Mouse (Mus musculus) neural tube, embryonic 14.5 days (tissue): Measurements from ENCODE around the gene Skp1a. TPM values are rescaled to one million over a fixed set of nuclear protein-coding genes. Genes with fewer than 3 reads are reported as not detected.

Source experiments
- ATAC-seq: fragments of 200-750 bp; cut with Nextera tagmentation; 2 replicates; pipeline ENCODE4 v1.8.0; 2017; ENCODE audit warnings: low read depth, mild to moderate bottlenecking, moderate TSS enrichment, moderate library complexity
- H3K27ac ChIP-seq: fragments of 300-500 bp; sonication (generic); 2 replicates; pipeline ENCODE4 v1.5.1; 2014; ENCODE audit warnings: low read depth, mild to moderate bottlenecking, control low read depth, low read length, moderate library complexity, mixed read lengths
- H3K27me3 ChIP-seq: fragments of 300-500 bp; sonication (generic); 2 replicates; pipeline ENCODE4 v1.6.1; 2014; ENCODE audit warnings: low read length; ENCODE audit not compliant: control insufficient read depth, insufficient read depth
- H3K36me3 ChIP-seq: fragments of 300-500 bp; sonication (generic); 2 replicates; pipeline ENCODE4 v1.6.1; 2014; ENCODE audit warnings: low read length, mixed read lengths; ENCODE audit not compliant: control insufficient read depth, insufficient read depth
- H3K4me1 ChIP-seq: fragments of 300-500 bp; sonication (generic); 2 replicates; pipeline ENCODE4 v1.6.1; 2014; ENCODE audit warnings: low read length; ENCODE audit not compliant: control insufficient read depth, insufficient read depth
- H3K4me2 ChIP-seq: fragments of 300-500 bp; sonication (generic); 2 replicates; pipeline ENCODE4 v1.6.1; 2014; ENCODE audit warnings: mild to moderate bottlenecking, low read depth, low read length, control low read depth
- H3K4me3 ChIP-seq: fragments of 300-500 bp; sonication (generic); 2 replicates; pipeline ENCODE4 v1.5.1; 2014; ENCODE audit warnings: low read depth, low read length, control low read depth, mixed read lengths
- H3K9ac ChIP-seq: fragments of 300-500 bp; sonication (generic); replicated peaks from 2 replicates; pipeline ENCODE4 v1.6.1; 2014; ENCODE audit warnings: low read depth, mild to moderate bottlenecking, control low read depth, low read length, mixed read lengths
- H3K9me3 ChIP-seq: fragments of 300-500 bp; sonication (generic); 2 replicates; pipeline ENCODE4 v1.6.1; 2016; ENCODE audit warnings: low read length; ENCODE audit not compliant: control insufficient read depth
- WGBS: fragments of 180-500 bp; shearing (Covaris S2); extraction: QIAGEN DNeasy Blood & Tissue Kit; methylation state at CpG from one replicate; pipeline ENCODE4 v1.1.7; 2014; 5-methylcytosine and 5-hydroxymethylcytosine counted together
- polyA plus RNA-seq: library from polyadenylated mRNA; unstranded; fragments of >200 nt; fragmentation: Nextera tagmentation; extraction: Ambion mirVana; gene quantifications from 2 replicates; pipeline ENCODE4 v1.2.1, GENCODE M21; 2014

Gene Skp1a
- polyA plus RNA-seq, 1 experiment from 2014 or later = 1,145 TPM

- H3K27me3 ChIP-seq = peaks cover 8% of the 10 kb centered on the region; the same call in 1 of the 2 replicates
- no peaks in the 10 kb centered on the region for H3K9me3 ChIP-seq
- 0 out of 2 replicates have a peak, but pooled peaks cover 2% of the 10 kb centered on the region for H3K4me1 ChIP-seq
- no peak for ATAC-seq
- no peak overlapping the region for H3K27ac ChIP-seq
- H3K36me3 ChIP-seq = no peaks in the 10 kb centered on the region
- H3K4me2 ChIP-seq = no peak overlapping the region
- WGBS = 94% methylated on average over 6 of the region's 6 CpGs
- no peak overlapping the region for H3K4me3 ChIP-seq
- no peak overlapping the region for H3K9ac ChIP-seq
These were observed 47.2 kb downstream of the Skp1a start for GRCm38 (mm10) chr11:52278991-52279390.

DNA sequence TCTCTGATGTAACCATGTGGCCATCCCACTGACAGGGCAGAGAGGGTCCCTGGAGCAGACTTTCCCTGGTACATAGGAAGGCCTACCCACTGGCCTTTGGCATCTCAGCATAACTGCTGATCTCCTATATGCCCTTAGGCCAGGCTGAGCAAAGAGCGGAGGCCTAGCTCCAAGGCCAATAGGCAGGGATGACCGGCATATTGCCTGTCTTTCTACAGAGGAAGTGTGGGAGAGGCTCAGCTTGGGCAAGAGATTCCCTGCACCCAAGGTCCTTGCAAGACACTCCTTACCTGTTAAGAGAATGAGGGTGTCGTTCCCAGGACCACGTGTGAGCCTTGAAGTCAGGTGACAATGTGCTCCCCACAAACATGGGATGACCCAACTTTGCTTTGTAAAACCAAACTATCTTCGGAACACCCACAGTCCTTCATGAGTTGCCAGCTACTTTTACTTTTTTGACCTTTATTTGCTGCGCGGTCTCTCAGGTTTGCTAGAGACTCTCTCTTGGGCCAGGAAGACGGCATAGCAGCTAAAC is 47.9 kb downstream of the Skp1a start:
- Histone ChIP-seq H3K27me3 (peaks cover 13% of the 10 kb centered on the region), H3K4me2 (no peak overlapping the region), H3K36me3 (no peaks in the 10 kb centered on the region), H3K9me3 (no peaks in the 10 kb centered on the region), H3K9ac (no peak overlapping the region), H3K27ac (no peak overlapping the region), H3K4me3 (no peak overlapping the region), H3K4me1 (peaks cover 9% of the 10 kb centered on the region; the same call in 1 of the 2 replicates)
- ATAC-seq = no peak
- 92% methylated on average over 8 of the region's 8 CpGs for WGBS

- 92% methylated on average over 11 of the region's 11 CpGs for WGBS
- H3K4me2 ChIP-seq = no peak overlapping the region
- no peaks in the 10 kb centered on the region for H3K36me3 ChIP-seq
- H3K9me3 ChIP-seq = no peaks in the 10 kb centered on the region
- no peak overlapping the region for H3K27ac ChIP-seq
- no peak overlapping the region for H3K9ac ChIP-seq
- H3K27me3 ChIP-seq = peaks cover 19% of the 10 kb centered on the region
- no peak overlapping the region for H3K4me3 ChIP-seq
- peaks cover 9% of the 10 kb centered on the region; the same call in 1 of the 2 replicates for H3K4me1 ChIP-seq
- no peak for ATAC-seq
These were observed 49.0 kb downstream of the Skp1a start for GRCm38 (mm10) chr11:52280566-52281455.

GRCm38 (mm10) chr11:52281568-52282328 is 50.0 kb downstream of the Skp1a start:
- ATAC-seq = no peak
- WGBS = 73% methylated on average over 19 of the region's 19 CpGs
- Histone ChIP-seq H3K27ac (no peak overlapping the region), H3K27me3 (peaks cover 19% of the 10 kb centered on the region), H3K36me3 (no peaks in the 10 kb centered on the region), H3K4me3 (peak overlapping the region; percentile 59), H3K9ac (no peak overlapping the region), H3K4me2 (peak overlapping the region; percentile 93), H3K4me1 (peaks cover 11% of the 10 kb centered on the region; the same call in 1 of the 2 replicates), H3K9me3 (no peaks in the 10 kb centered on the region)

- no peak overlapping the region for H3K27ac ChIP-seq
- ATAC-seq = no peak
- peak overlapping the region; percentile 93 for H3K4me2 ChIP-seq
- peak overlapping the region; percentile 59 for H3K4me3 ChIP-seq
- H3K9ac ChIP-seq = peak overlapping the region; percentile 44; the same call in 1 of the 2 replicates
- no peaks in the 10 kb centered on the region for H3K9me3 ChIP-seq
- peaks cover 11% of the 10 kb centered on the region; the same call in 1 of the 2 replicates for H3K4me1 ChIP-seq
- H3K36me3 ChIP-seq = no peaks in the 10 kb centered on the region
- WGBS = under 1% methylated on average over 19 of the region's 19 CpGs
- peaks cover 19% of the 10 kb centered on the region for H3K27me3 ChIP-seq
These were observed 50.6 kb downstream of the Skp1a start for GRCm38 (mm10) chr11:52282420-52282773.

- H3K27ac ChIP-seq = no peak within 1 kb of the TSS
- peak within 1 kb of the TSS; percentile 59 for H3K4me3 ChIP-seq
- H3K9me3 ChIP-seq = no peaks in the 10 kb centered on the region
- H3K27me3 ChIP-seq = peaks cover 19% of the 10 kb centered on the region
- peak within 1 kb of the TSS; percentile 44 for H3K9ac ChIP-seq
- WGBS = under 1% methylated on average over 83 of the region's 97 CpGs
- peaks cover 11% of the 10 kb centered on the region; the same call in 1 of the 2 replicates for H3K4me1 ChIP-seq
- peak within 1 kb of the TSS; percentile 93 for H3K4me2 ChIP-seq
- no peaks in the 10 kb centered on the region for H3K36me3 ChIP-seq
- peak; percentile 62 for ATAC-seq
These were observed 51.2 kb downstream of the Skp1a start, which contains the start of gene Tcf7 for GRCm38 (mm10) chr11:52282774-52283595. Gene Tcf7 (minus strand): TSS chr11:52283014.

DNA sequence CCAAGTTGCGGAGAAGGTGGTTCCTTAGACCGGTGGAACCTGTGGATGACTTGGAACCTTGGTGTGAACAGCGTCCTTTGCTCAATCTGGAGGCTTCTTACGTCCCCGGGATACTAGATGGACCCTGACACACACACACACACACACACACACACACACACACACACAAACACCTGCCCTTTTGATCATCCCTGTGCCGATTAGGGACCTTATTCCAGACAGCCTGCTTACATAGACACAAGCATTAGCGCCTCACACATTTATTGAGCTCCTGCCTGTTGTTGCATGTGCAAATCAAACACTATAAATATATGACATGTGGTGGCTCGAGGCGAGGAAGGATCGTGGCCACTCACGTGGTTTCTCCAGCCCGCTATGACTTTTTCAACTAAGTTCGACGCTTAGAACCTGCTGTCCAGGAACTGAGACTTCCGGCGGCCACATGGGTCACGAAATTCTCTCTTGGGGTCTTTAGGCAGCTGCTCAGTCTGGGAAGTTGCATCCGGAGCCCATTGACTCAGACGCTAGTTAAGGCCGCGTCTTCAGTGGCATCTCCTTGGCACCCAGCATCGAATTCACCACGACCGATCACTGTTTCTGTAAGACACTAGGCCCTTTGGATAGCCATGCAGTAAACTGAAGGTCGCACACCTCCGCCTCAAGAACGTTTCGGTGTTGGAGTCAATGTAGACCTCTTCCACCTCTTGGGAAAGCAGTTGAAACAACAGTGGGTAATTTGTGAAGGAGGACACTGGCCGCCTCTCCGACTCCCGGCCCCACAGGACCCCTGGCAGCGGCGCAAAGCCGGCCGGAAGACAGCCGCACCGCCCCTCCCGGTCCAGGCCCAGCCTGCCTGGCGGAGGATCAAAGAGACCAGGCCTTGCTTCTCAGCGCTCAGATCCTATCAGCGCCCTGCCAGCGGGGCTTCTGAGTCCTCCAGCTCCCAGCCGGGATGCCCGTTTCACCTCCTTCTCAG is 52.1 kb downstream of the Skp1a start:
- ATAC-seq = no peak
- H3K4me2 ChIP-seq = peak overlapping the region; percentile 93
- 8% methylated on average over 44 of the region's 44 CpGs for WGBS
- H3K27me3 ChIP-seq = peaks cover 19% of the 10 kb centered on the region
- no peaks in the 10 kb centered on the region for H3K9me3 ChIP-seq
- H3K9ac ChIP-seq = peak overlapping the region; percentile 44; the same call in 1 of the 2 replicates
- no peak overlapping the region for H3K27ac ChIP-seq
- no peaks in the 10 kb centered on the region for H3K36me3 ChIP-seq
- peaks cover 11% of the 10 kb centered on the region; the same call in 1 of the 2 replicates for H3K4me1 ChIP-seq
- H3K4me3 ChIP-seq = peak overlapping the region; percentile 59
